In genomic region chr7:111214226-111214906, GRCm38 (mm10) we compare ENCODE assay signal across 15 mouse cellular contexts.
"Had no signal": no experiment of that assay in that cellular context is flagged by ENCODE, and none has a peak within 500 bp of the region (broad histone marks: within the 10 kb centered on the region; RNA-seq: fewer than 3 reads in every experiment).

No protein-coding gene starts in this region.

- H3K4me1 ChIP-seq: neural tube, embryonic 12.5 days; stomach, embryonic 15.5 days had no signal

- H3K36me3 ChIP-seq: midbrain, embryonic 10.5 days; midbrain, embryonic 12.5 days; neural tube, embryonic 12.5 days; stomach, embryonic 15.5 days had no signal

- DNase-seq: lung, adult 18-20 months; lung, embryonic 14.5 days; lung, postnatal 10 days; lung, postnatal 4 days; midbrain, embryonic 14.5 days; right cerebral cortex, postnatal 14 days; thymus, adult 2 months; thymus, postnatal 25 days; thymus, postnatal 4 days had no signal

- H3K4me3 ChIP-seq: midbrain, embryonic 10.5 days; midbrain, embryonic 12.5 days; neural tube, embryonic 12.5 days; stomach, embryonic 15.5 days had no signal

- H3K27me3 ChIP-seq: midbrain, embryonic 12.5 days; neural tube, embryonic 12.5 days; stomach, embryonic 15.5 days had no signal

- H3K4me2 ChIP-seq: lung, embryonic 14.5 days; midbrain, embryonic 12.5 days; neural tube, embryonic 12.5 days; stomach, embryonic 15.5 days had no signal

- H3K9ac ChIP-seq: liver, embryonic 14.5 days; lung, embryonic 14.5 days; midbrain, embryonic 12.5 days; neural tube, embryonic 12.5 days; stomach, embryonic 15.5 days had no signal

- H3K9me3 ChIP-seq: midbrain, embryonic 12.5 days; neural tube, embryonic 12.5 days; stomach, embryonic 15.5 days had no signal

- H3K27ac ChIP-seq: liver, embryonic 14.5 days; midbrain, embryonic 10.5 days; midbrain, embryonic 12.5 days; neural tube, embryonic 12.5 days; stomach, embryonic 15.5 days; stomach, postnatal 0 days had no signal
